Mouse (Mus musculus) liver, postnatal 0 days (tissue): Measurements from ENCODE around the gene Raver1.

Experiments used
- CTCF ChIP-seq: sonication (generic); IDR thresholded peaks from 2 replicates; pipeline ENCODE4 v1.5.1; 2016; ENCODE audit warnings: antibody characterized with exemption, low read depth
- EP300 ChIP-seq: IDR thresholded peaks from 2 replicates; pipeline ENCODE4 v1.6.1; 2016; ENCODE audit warnings: antibody characterized with exemption, low read depth, mild to moderate bottlenecking

GRCm38 (mm10) chr9:21138386-21138785, 46.6 kb upstream of the Raver1 start:
- TF ChIP-seq CTCF (no peak), EP300 (no peak)
